Mouse (Mus musculus): Measurements from ENCODE around the gene Acad10.
A peak's percentile ranks its signal among the peaks of the same experiment; 100 is the strongest.
"Not testable (repeated sequence)": the region's sequence is repeated elsewhere in the genome, so short reads cannot be mapped to it uniquely, and the experiment has no call there.

Acad10 gene

DNA sequence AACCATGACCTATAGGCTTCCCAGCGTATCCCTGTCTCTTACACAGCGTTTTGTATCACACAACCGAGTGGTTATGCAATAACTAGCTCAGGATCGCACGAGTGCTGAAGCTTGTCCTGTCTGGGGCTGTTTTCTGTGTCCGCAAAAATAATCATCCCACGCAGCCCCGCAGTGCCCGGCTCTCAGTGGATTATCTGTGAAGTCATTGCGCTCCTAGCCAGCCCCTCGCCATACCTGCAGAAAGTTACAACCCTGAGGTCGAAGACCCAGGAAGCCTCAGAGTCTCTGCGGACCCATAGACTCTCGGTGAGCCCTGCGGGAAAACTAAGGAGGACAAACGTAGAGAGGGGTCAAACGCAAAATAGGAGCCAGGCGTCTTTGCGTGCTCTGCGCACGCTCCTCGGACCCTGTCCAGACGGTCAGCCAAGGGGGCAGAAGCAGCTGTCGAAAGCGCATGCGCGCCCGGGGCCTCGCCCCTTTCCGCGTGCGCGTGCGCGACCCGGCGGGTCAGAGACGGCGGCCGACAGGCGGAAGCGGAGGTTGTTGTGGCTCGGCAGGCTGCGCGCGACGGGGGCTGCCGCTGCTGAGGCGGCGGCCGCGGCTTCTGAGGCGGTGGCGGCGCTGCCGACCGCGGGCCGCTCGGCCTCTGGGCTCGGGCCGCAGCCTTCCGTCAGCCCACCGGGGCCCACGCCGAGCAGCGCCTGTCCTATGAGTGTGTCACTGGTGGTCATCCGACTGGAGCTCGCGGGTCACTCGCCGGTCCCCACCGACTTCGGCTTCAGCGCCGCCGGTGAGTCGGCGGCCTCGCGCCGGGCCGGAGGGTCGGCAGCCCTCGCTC, at the start of gene Acad10, which contains the start of gene Brap:
Gene Acad10, minus strand, starts transcription at position 456 of the 838 bp plus-strand sequence.
Gene Brap, plus strand, starts transcription at position 505 of the 838 bp plus-strand sequence.
- peak; percentile 97 for DNase-seq (ENCODE audit: low spot score)

DNA sequence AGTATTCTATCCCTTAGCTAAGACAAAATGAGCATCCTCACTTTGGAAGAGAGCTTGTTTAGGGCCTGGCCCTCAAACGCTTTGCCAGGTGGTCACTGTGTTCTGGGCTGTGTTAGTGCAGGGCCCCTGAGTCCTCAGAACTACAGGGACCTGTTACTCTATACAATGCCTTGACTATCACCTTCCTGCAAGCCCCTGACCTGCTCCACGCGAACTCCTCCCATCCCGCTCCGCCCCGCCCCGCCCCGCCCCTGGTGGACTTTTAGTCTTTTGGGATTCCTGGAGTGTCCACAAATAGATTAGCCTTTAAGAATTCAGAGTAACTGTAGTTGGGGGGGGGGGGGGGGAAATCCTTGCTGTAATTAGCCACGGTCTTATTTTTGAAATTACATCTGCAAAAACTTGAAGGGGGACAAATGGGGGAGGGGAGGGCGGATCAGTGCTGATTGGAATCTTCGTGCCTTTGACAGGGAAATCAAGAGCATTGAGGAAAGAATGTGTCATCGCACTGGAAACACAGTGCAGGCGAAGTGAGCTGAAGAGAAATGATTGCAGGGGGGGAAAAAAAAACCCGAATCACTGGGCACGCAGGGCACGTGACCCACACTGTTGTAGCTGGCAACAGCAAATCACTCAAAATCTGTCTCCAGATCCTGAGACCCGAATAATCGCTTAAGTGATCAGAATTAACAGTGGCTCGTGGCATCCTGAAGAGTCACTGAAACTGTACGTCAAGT, 44.4 kb upstream of the Acad10 start:
- no peak for DNase-seq (ENCODE audit: low spot score)

DNA sequence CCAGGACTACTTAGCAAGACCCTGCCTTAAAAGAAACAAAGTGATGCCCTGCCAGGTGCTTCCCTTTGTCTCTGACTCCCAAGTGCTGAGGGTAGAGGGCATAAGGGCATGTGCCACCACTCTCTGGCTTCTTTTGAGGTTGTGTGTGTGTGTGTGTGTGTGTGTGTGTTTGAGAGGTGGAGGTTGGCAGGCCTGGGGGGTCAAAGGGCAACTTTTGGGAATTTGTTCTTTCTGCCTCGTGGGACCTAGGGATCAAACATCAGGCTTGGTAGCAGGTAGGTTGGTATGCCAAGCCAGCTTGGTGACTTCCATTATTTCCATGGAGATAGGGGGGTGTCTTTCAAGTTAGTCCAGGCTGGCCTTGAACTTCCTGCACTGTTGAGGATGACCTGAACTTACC, 43.0 kb upstream of the Acad10 start:
- no peak for DNase-seq (ENCODE audit: low spot score)

DNA sequence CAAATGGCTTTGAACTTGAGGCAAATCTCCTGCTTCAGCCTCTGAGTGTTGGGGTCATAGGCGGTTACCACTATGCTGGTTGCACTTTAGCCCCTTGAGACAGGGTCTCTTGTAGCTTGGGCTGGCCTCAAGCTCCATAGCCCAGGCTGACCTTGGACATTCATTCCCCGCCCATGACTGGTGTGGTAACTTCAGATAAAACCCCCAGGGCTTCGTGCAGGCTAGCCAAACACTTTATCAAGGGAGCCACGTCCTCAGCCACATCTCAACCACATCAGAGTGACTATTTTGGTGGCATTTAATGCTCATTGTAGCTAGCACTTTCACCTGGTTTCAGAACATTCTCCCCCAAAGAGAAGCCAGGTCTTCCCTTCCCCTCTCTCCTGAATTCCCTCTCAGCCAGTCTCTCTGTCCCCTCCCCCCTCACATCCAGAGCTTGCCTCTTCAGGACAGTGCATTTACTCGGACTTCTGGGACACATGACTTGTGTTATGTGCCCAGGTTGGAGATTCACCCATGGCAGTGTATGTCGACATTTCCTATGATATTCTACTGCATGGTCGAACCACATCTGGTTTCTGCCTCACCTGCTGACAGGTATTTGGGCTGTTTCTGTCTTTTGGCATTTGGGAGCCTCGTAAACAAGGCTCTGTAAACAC, 40.9 kb upstream of the Acad10 start:
- DNase-seq (ENCODE audit: low spot score), result no peak

DNA sequence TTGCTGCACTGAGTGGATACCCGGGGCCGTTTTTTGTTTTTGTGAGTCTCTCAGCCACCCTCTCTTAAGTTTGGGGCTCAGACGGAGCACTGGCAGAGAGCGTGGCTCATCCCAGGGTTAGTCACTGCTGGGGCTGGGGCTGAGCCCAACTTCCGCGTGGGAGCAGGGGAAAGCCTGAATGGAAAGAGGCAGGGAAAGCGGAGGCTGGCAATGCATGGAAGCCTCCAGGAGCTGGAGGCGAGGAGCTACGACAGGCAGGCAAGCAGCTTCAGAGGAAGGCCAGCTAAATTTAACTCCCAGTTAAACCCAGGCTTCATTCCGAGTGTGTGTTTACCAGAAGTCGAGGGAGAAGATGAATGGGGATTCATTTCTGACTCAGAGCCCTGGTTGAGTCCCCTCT, 40.2 kb upstream of the Acad10 start:
- DNase-seq (ENCODE audit: low spot score), result peak; percentile 49

DNA sequence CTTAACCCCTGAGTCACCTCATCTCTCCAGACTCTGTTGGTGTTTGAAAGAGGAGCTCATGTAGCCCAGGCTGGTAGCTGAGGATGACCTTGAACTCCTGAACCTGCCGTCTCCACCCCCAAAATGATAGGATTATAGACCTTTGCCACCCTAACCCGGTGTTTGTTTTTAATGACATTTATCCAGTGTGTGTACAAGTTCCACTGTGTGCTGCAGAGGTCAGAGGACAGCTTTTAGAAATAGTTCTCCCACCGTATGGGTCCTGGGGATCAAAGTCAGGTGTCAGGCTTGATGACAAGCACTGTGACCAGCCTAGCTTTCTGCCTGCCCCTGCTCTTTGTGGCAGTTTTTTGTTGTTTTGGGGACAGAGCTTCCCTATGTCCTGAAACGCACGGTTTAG, 39.6 kb upstream of the Acad10 start:
- DNase-seq (ENCODE audit: low spot score), result no peak

DNA sequence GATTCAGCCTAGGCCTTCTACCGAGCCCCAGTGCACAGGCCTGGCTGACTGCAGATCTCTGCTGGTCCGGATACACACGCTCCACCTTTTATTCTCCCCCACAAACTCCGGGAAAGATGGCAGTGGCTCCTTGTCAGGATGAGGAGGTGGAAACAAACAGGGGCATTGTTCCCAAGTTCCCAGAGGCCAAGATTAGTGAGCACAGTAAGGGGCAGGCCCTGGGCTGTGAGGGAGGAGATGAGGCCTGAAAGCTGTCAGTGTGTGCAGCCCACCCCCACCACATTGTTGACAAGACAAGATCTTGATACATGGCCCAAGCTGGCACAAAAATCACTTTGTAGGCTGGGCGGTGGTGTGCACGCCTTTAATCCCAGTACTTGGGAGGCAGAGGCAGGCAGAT, 36.4 kb upstream of the Acad10 start:
- DNase-seq (ENCODE audit: low spot score), result no peak

DNA sequence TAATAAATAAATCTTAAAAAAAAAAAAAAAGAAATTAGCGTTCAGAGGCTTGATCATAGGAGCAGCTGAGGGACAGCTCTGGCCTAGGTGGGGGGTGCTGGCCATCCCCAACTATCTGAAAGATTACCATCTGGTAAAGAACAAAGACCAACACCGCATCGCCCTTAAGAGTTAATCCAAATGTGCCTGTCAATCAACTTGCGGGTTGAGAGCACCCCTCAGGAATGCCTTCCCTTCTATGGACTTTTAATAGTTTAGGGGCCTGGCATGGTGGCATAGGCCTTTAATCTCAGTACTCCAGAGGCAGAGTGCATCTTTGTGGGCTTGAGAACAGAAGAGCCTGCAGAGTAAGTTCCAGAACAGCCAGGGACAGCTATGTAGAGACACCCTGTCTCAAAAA, 32.6 kb upstream of the Acad10 start:
- DNase-seq (ENCODE audit: low spot score), result no peak

DNA sequence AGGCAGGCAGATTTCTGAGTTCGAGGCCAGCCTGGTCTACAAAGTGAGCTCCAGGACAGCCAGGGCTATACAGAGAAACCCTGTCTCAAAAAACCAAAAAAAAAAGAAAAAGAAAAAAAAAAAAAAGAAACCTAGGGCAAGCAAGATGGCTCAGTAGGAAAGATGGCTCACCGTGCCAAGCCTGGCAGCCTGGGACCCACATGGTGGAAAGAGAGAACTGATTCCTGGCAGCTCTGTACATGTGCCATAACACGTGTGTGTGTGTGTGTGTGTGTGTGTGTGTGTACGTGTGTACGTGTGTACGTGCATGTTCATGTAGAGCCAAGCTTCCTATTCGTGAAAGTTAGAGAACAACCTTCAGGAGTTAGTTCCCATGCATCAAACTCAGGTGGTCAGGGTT, 31.1 kb upstream of the Acad10 start:
- DNase-seq (ENCODE audit: low spot score), result not testable (repeated sequence)

DNA sequence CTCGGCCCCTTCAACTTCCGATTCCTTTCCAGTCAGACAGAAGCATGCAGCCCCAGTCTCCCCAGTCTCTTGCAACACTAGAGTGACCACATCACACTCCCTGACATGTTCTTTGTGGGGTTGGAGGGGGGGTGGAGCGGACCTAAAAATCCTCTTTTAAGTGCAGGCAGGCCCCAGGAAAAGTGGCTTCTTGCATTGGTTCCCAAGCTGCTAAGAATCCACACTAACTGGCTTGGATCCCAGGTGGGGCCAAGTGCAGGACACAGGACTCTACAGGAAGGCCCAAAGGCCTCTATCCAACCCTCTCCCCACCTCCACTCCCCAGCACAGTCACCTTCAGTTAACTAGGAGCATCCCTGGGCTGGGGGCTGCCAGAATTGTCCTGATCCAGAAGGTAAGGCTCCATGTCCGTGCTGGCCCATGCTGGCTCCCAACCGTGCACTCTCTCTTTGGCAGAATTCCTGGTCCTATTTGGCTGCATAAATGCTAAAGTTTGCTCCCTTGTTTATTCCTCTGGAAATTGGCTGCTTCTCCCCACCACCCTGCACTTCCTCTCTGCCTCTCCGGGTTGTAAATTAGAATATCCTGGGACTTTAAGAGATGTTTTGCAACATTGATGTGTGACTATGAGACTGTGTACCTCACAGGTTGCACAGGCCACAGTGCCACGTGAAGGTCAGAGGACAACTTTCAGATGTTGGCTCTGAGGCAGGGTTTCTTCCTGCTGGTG, 30.3 kb upstream of the Acad10 start:
- DNase-seq (ENCODE audit: low spot score), result no peak

DNA sequence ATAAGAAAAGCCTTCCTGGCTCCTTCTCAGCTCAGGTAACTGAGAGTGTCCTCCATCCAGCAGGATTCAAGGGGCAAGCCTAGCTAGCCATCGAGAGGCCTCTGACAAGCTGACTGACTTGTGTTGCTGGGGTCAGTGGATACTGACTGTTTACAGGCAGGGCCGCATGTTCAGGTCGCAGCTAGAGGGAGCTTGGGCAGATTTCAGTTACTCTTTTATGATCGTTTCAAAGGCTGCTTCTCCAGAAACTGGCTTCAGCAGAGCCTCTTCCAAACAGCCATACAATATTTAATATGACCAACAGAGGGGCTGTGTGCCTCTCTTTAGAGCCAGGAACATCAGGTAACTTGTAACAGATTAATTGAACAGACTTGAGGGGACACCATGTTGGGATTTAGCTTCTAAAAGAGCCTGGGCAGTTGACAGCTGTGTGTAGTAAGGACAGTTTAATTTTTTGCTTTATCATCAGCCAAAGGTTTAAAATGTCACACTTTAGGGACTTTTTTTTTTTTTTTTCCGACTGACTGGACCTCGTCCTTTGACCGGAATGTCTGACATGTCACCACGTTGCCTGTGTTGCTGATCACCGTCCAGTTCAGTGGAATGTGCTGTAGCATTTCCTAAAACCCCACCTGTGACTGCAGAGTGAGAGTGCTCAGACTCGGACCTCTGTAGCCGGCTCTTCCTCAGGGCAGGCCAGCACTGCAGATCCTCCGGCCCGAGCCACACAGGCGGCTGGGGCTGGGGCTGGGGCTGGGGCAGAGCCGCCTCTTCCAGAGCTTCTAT, 26.0 kb upstream of the Acad10 start:
- DNase-seq (ENCODE audit: low spot score), result no peak

DNA sequence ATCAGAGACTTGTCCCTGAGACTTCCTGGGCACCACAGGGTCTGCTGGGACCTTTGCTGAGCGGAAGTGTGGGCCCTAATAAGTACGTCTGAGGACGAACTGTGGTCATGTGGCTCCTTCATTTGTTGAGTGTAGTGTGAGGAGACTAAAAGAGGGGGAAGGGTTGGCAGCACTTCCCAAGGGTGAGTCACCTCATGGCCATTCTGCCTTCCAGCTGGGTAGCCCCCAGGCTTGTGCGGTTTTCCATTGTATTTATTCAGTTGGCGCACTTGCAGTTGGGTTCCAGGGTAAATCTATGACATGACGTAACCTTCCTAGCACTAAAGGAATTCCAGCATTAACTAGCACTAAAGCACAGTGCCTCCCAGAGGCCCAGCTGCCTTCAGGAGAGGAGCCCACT, 25.2 kb upstream of the Acad10 start:
- no peak for DNase-seq (ENCODE audit: low spot score)

DNA sequence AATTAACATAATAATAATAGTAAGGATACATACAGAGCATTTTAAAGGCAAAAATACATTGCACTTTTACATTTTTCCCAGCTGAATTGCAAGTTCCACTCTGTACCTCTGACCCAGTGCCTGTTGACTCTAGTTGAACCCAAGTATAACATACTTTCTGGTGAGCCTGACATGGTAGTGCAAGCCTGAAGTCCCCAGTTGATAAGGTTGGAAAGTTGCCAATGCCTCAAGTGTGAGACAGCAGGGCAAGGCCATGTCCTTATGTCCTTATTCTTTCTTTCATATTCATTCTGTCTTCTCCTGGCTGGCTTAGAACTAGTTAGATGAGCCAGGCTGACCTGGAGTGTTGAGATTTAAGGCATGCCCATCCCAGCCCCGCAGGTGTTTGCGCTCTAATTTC, 21.9 kb upstream of the Acad10 start:
- DNase-seq (ENCODE audit: low spot score), result no peak

DNA sequence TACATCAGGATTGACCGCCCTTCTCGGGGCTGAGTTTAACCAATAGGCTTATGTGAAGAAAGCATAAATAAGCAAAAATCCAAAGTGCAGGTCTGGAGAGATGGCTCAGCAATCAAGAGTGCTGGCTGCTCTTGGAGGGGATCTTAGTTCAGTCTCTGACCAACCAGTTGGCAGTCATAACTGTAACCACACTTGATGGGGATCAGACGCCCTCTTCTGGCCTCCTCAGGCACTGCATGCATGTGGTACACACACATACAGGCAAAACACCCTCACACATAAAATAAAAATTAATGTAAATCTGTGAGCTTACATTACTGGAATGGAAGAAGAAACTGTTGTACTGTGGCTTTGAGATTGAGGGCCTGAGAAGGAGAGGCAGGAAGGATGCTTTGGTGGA, 10.1 kb upstream of the Acad10 start:
- DNase-seq (ENCODE audit: low spot score), result no peak

DNA sequence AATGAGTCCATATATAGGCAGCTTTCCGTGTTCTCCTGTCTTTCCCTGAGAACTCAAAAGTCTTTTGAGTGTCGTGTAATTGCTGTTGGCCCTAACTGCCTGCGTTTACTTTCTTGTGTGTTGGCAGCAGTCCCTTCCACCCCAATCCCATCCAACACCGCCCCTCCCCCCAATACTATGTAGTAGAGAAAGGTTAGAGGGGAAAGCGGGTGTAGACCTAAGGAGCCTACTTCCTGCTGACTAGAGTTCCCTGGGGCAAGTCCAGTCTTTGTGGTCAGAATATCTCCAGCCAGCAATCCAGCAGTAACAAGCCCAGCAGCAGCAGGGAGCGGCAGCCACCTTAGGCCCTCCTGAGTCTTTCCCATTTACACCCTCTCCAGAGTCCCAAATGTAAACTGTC, 8.1 kb upstream of the Acad10 start:
- DNase-seq (ENCODE audit: low spot score), result no peak

DNA sequence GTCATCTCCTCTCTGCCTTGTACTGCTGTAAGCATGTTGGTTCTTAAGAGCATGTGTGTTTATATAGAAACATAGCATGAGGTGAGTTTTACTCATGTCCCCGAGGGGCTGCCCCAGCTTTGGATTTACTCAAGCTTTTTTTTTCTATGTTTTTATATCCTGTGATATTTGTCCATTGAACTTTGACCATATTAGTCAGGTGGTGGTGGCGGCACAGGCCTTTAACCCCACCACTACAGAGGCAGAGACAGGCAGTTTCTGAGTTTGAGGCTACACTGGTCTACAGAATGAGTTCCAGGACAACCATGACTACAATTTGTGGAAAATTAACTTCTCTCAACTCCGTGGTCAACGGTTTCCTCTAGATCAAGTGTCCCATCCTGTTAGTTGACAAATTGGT, 6.8 kb upstream of the Acad10 start:
- DNase-seq (ENCODE audit: low spot score), result no peak

DNA sequence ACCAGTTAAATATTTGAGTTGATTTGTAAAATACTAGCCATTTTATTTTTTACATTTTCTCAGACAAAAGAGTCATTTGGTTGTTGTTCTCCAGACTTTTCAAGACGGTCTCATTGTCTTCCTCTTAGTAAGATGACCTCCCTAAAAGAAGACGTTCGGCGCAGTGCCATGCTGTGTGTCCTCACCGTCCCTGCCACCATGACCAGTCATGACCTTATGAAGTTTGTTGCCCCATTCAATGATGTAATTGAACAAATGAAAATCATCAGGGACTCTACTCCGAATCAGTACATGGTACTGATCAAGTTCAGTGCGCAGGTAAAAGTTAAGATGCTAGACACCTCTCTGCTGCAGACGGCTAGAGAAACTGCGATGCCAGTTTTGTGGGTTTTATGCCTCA, 4.7 kb upstream of the Acad10 start:
- no peak for DNase-seq (ENCODE audit: low spot score)

DNA sequence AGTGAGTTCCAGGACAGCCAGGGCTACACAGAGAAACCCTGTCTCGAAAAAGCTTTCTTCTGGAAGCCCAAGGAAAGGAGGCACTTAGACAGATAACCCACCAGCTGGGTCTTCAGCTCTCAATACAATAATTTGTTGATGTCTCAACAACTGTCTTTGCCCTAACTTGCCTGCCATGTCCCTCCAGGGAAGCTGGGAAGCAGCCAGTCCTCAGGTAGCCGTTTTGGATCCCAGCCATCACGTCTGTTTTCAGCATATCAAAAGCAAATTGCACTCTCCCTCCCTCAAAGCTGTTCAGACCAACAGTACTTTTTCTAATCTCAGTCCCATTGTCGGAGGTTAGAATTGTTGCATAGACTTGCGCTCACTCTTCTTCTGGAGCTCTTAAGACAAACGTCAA, 3.8 kb upstream of the Acad10 start:
- DNase-seq (ENCODE audit: low spot score), result no peak

DNA sequence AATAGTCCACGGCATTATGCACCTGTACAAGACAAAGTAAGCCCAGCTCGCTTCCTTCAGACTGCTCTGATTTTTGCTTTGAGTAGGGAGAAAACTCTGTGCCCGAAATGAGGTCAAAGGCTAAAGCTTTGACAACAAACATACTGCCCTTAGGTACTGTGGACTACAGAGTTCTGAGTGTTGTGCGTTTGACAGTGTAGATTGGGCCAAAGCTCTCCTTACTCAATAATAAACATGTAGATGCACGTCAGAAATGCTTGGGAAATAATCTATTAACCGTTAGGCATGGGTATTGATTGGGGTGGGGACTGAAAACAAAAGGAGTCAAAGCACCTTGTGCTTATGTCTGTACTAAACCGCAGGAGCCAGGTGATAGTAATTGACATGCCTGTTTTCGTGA, 3.1 kb upstream of the Acad10 start:
- no peak for DNase-seq (ENCODE audit: low spot score)

DNA sequence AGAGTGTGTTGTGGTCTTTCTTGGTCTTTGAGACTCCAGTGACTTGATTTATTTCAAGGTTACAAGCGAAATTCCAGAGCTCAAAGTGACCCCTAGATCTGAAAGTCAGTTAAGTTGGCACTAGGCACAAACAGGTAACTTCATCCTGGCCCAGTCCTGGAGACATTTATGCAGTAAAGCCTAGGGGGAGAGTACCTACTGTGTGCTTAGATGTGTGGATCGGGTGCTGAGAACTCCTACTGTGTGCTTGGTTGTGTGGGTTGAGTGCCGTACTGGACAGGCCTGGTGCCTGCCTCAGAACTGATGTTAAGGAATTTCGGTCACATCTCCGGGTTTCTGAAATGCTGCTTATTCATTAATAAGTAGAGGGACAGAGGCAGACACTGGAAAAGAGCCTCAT, 1.2 kb upstream of the Acad10 start:
- DNase-seq (ENCODE audit: low spot score), result no peak

DNA sequence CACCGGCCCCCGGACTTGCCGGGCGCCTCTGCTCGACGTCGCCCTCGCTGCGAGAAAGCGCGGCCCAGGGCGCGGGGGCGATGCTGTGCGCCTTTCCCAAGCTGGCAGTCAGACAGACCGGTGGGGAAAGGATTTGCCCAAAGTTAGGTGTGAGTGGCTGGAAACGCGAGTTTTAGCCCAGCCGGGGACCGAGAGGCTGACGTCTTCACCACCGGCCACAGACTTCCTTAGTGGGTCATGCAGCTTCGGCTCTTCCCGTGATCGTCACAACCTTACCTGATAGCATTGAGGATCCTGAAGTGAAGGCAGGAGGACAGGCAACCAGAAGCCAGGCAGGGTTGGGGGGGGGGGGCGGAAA, 562 bp upstream of the Acad10 start:
- DNase-seq (ENCODE audit: low spot score), result no peak

DNA sequence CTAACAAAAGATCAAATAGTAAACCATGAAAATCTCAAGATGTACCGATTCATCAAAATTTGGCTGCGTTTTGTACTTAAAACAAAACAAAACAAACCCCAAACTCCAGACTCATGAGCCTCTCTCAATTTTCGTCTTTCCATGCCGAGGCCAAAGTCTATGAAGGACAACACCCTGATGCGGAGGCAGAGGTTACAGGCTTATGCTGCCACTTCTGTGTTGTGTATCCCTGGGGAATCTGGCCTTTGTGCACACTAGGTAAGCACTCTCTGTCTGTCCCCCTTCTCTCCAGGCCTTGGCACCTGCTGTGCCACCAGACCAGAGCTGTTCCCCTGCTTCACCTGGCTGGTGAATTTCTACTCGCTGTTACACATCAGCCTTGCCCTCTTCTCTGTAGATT, 2.7 kb downstream of the Acad10 start:
- not testable (repeated sequence) for DNase-seq (ENCODE audit: low spot score)
